Mouse (Mus musculus): ENCODE data around the gene Fam240a.
A peak's percentile ranks its signal among the peaks of the same experiment; 100 is the strongest.

DNA sequence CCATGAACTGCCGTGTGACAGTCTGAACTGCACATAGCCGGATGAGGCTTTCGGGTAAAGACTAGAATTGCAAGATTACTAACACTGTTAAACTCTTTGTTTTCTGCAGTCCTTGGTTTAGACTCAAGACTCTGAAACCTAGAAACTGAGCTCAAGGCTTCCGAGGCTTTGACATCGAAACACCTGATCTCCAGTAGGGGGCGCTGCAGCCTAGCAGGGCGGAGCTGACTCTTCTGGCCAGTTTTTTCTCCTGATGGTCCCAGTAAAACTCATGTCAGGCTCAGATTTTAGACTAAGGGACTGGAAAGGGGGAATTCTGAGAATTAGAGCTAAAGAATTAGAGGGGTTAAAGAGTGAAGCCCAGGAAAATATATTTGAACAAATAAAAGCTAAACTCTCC lies 6.1 kb upstream of the Fam240a start:
- TF ChIP-seq CTCF (IDR thresholded peaks at IDR 0.05; ENCODE audit: extremely low read depth, insufficient read depth, low read length) (peak; percentile 93), POLR2A (IDR thresholded peaks at IDR 0.05; ENCODE audit: extremely low read depth, insufficient read depth, low read length) (no peak)
